Mouse (Mus musculus) ES-E14 (cell line): ENCODE measurements around the gene Naxd.

ENCODE experiments used
- CHD2 ChIP-seq: IDR thresholded peaks from 2 replicates; pipeline ENCODE4 v1.6.1; 2014; ENCODE audit warnings: mild to moderate bottlenecking, low read depth, low read length, inconsistent platforms
- HCFC1 ChIP-seq: IDR thresholded peaks from 2 replicates; pipeline ENCODE4 v1.6.1; 2012; ENCODE audit warnings: low read length, inconsistent platforms, borderline replicate concordance; ENCODE audit not compliant: insufficient read depth
- MAFK ChIP-seq: IDR thresholded peaks from 2 replicates; pipeline ENCODE4 v1.6.1; 2014; ENCODE audit warnings: mild to moderate bottlenecking, low read depth, low read length, inconsistent platforms; ENCODE audit not compliant: insufficient read depth
- ZC3H11A ChIP-seq: IDR thresholded peaks from 2 replicates; pipeline ENCODE4 v1.6.1; 2012; ENCODE audit warnings: low read depth, mild to moderate bottlenecking, inconsistent platforms, low read length, borderline replicate concordance
- ZNF384 ChIP-seq: IDR thresholded peaks from 2 replicates; pipeline ENCODE4 v1.6.1; 2012; ENCODE audit warnings: low read depth, low read length, inconsistent platforms

GRCm38 (mm10) chr8:11471309-11471708 is 26.0 kb upstream of the Naxd start:
- TF ChIP-seq ZNF384 (no peak), MAFK (no peak), HCFC1 (no peak), ZC3H11A (no peak), CHD2 (no peak)
